Mouse (Mus musculus) liver, embryonic 14.5 days (tissue): ENCODE data around the gene Kif26b. TPM values are rescaled to one million over a fixed set of nuclear protein-coding genes. Genes with fewer than 3 reads are reported as not detected.

ENCODE experiments used
- ATAC-seq: fragments of 200-750 bp; cut with Nextera tagmentation; 2 replicates; pipeline ENCODE4 v1.8.0; 2017; ENCODE audit warnings: moderate number of reproducible peaks, mild to moderate bottlenecking, moderate library complexity; ENCODE audit not compliant: insufficient read depth
- DNase-seq, 3 experiments: peaks; one replicate each; pipeline ENCODE4 v3.0.0-alpha.2; 2012 to 2013; ENCODE audit warnings: low read depth in 3 of 3, low spot score in 3 of 3
- H3K27ac ChIP-seq: fragments of 300-500 bp; sonication (generic); 2 replicates; pipeline ENCODE4 v1.5.1; 2014; ENCODE audit warnings: moderate library complexity, mild to moderate bottlenecking, control low read depth, inconsistent platforms
- H3K27me3 ChIP-seq: fragments of 300-500 bp; sonication (generic); 2 replicates; pipeline ENCODE4 v1.6.1; 2014; ENCODE audit warnings: mild to moderate bottlenecking, low read length, moderate library complexity; ENCODE audit not compliant: control insufficient read depth, insufficient read depth
- H3K36me3 ChIP-seq: fragments of 300-500 bp; sonication (generic); replicated peaks from 2 replicates; pipeline ENCODE4 v1.6.1; 2014; ENCODE audit warnings: low read depth; ENCODE audit not compliant: control insufficient read depth, insufficient read depth
- H3K4me1 ChIP-seq, 2 experiments: fragments of 200-500 bp in 1 of 2; fragments of 300-500 bp in 1 of 2; sonication (generic) in 1 of 2; replicated peaks; 2 replicates each; pipeline ENCODE4 v1.6.1; 2012 to 2014; ENCODE audit warnings: antibody characterized with exemption in 1 of 2, inconsistent platforms in 1 of 2, low read length in 1 of 2; ENCODE audit not compliant: control insufficient read depth in 2 of 2, insufficient read depth in 2 of 2
- H3K4me2 ChIP-seq: fragments of 300-500 bp; sonication (generic); 2 replicates; pipeline ENCODE4 v1.6.1; 2014; ENCODE audit warnings: low read depth, mild to moderate bottlenecking, control low read depth, moderate library complexity
- H3K4me3 ChIP-seq, 2 experiments: fragments of 200-500 bp in 1 of 2; fragments of 300-500 bp in 1 of 2; sonication (generic) in 1 of 2; 2 replicates each; pipeline ENCODE4 v1.5.1; 2012 to 2014; ENCODE audit warnings: low read depth in 2 of 2, low read length in 2 of 2, mild to moderate bottlenecking in 2 of 2, control low read depth in 1 of 2, inconsistent platforms in 1 of 2, moderate library complexity in 1 of 2; ENCODE audit not compliant: insufficient read depth in 1 of 2
- H3K9ac ChIP-seq: fragments of 300-500 bp; sonication (generic); replicated peaks from 2 replicates; pipeline ENCODE4 v1.6.1; 2014; ENCODE audit warnings: mild to moderate bottlenecking, control low read depth, moderate library complexity
- H3K9me3 ChIP-seq: fragments of 300-500 bp; sonication (generic); 2 replicates; pipeline ENCODE4 v1.6.1; 2016; ENCODE audit warnings: low read length, mixed read lengths; ENCODE audit not compliant: control insufficient read depth
- CTCF ChIP-seq: IDR thresholded peaks from 2 replicates; pipeline ENCODE4 v1.5.1; 2016; ENCODE audit warnings: antibody characterized with exemption, low read depth, control low read depth
- EP300 ChIP-seq: IDR thresholded peaks from 2 replicates; pipeline ENCODE4 v1.6.1; 2016; ENCODE audit warnings: antibody characterized with exemption, low read depth
- WGBS: fragments of 180-500 bp; shearing (Covaris S2); extraction: QIAGEN DNeasy Blood & Tissue Kit; methylation state at CpG from one replicate; pipeline ENCODE4 v1.1.7; 2014; ENCODE audit not compliant: insufficient replicate concordance; 5-methylcytosine and 5-hydroxymethylcytosine counted together
- polyA plus RNA-seq, 2 experiments: library from polyadenylated mRNA; depleted of rRNA in 1 of 2; stranded (reverse) in 1 of 2; unstranded in 1 of 2; fragments of >200 nt; fragmentation: Nextera tagmentation in 1 of 2; extraction: Ambion mirVana in 1 of 2; gene quantifications; 2 replicates each; pipeline versions ENCODE4 v1.2.1 to v1.2.3; 2012 to 2014

The Kif26b gene
- polyA plus RNA-seq, 2 experiments = 0.01 to 0.07 TPM

GRCm38 (mm10) chr1:178560043-178560442 lies 31.1 kb downstream of the Kif26b start:
- TF ChIP-seq CTCF (peak; percentile 39; the same call in 1 of the 2 replicates), EP300 (no peak)
- WGBS = 83% methylated on average over 1 of the region's 1 CpGs
- DNase-seq (no peak), ATAC-seq (no peak)
- H3K27ac ChIP-seq = no peak overlapping the region
- peaks cover 3% of the 10 kb centered on the region for H3K9me3 ChIP-seq
- no peak overlapping the region for H3K9ac ChIP-seq
- no peaks in the 10 kb centered on the region for H3K36me3 ChIP-seq
- H3K27me3 ChIP-seq = no peaks in the 10 kb centered on the region
- H3K4me2 ChIP-seq = no peak overlapping the region
- H3K4me3 ChIP-seq = no peak overlapping the region
- H3K4me1 ChIP-seq = no peaks in the 10 kb centered on the region

DNA sequence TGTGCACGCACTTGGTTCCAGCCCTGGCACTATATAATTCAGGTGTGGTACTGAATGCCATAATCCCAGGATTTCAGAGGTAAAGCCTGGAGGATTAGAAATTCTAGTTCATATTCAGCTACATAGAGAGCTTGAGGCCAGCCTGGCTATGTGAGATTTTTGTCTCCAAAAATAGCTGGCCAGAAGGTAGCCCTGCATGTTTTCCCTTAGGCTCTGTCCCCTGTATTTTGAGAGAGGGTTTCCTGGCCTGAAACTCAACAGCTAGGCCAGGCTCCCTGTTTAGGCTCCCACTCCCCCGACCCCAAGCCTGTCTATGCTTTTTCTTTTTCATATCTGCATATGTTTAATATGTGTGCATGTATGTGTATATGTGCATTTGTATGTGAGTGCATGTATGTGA lies 34.9 kb downstream of the Kif26b start:
- Histone ChIP-seq H3K4me3 (no peak overlapping the region), H3K9ac (no peak overlapping the region), H3K4me2 (no peak overlapping the region), H3K36me3 (no peaks in the 10 kb centered on the region), H3K27me3 (no peaks in the 10 kb centered on the region), H3K9me3 (peaks cover 3% of the 10 kb centered on the region), H3K27ac (no peak overlapping the region), H3K4me1 (no peaks in the 10 kb centered on the region)
- DNase-seq (no peak), ATAC-seq (no peak)
- TF ChIP-seq CTCF = no peak
- no peak for TF ChIP-seq EP300
- WGBS = 52% methylated on average over 2 of the region's 2 CpGs

- Histone ChIP-seq H3K4me2 (no peak overlapping the region), H3K27me3 (no peaks in the 10 kb centered on the region), H3K36me3 (no peaks in the 10 kb centered on the region), H3K4me1 (no peaks in the 10 kb centered on the region), H3K4me3 (no peak overlapping the region), H3K9me3 (peaks cover 2% of the 10 kb centered on the region), H3K27ac (no peak overlapping the region), H3K9ac (no peak overlapping the region)
- TF ChIP-seq CTCF (no peak), EP300 (no peak)
- DNase-seq (no peak), ATAC-seq (no peak)
- WGBS = 56% methylated on average over 4 of the region's 4 CpGs
Measured at GRCm38 (mm10) chr1:178564800-178565199, 35.9 kb downstream of the Kif26b start.

- H3K9me3 ChIP-seq = no peaks in the 10 kb centered on the region
- DNase-seq (no peak), ATAC-seq (no peak)
- H3K27ac ChIP-seq = no peak overlapping the region
- WGBS = 49% methylated on average over 7 of the region's 7 CpGs
- H3K4me1 ChIP-seq = no peaks in the 10 kb centered on the region
- no peak for TF ChIP-seq CTCF
- TF ChIP-seq EP300 = no peak
- H3K9ac ChIP-seq = no peak overlapping the region
- no peak overlapping the region for H3K4me2 ChIP-seq
- H3K27me3 ChIP-seq = no peaks in the 10 kb centered on the region
- no peak overlapping the region for H3K4me3 ChIP-seq
- H3K36me3 ChIP-seq = no peaks in the 10 kb centered on the region
Measured at GRCm38 (mm10) chr1:178568551-178569545, 39.9 kb downstream of the Kif26b start.

DNA sequence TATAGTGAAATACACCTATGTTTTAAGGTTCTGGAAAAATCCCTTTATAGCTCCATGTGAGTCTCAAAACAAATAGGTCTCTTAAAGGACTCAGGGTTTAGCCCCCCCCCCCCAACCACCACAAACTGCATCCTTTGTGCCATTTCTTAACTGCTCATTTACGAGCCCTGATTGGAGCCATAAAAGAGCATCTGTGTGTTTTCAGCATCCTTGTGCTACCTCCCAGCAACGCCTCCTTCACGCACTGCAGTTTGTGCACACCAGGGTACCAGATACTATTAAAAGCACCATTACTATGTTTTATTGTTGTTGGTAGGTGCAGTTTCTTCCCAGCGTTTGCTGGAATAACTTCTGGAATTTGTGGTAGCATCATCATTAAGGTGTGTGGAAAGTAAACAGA lies 42.1 kb downstream of the Kif26b start:
- TF ChIP-seq CTCF (no peak), EP300 (no peak)
- Histone ChIP-seq H3K4me1 (no peaks in the 10 kb centered on the region), H3K36me3 (no peaks in the 10 kb centered on the region), H3K4me2 (no peak overlapping the region), H3K27ac (no peak overlapping the region), H3K9me3 (no peaks in the 10 kb centered on the region), H3K27me3 (no peaks in the 10 kb centered on the region), H3K9ac (no peak overlapping the region), H3K4me3 (no peak overlapping the region)
- DNase-seq (no peak), ATAC-seq (no peak)
- WGBS = 52% methylated on average over 4 of the region's 4 CpGs
